Mouse (Mus musculus) A20 (cell line): Measurements from ENCODE around the gene Cdc34.

Source experiments
- DNase-seq: peaks from one replicate; pipeline ENCODE4 v3.0.0-alpha.2; 2011; ENCODE audit warnings: low read depth, low spot score

Gene Cdc34

GRCm38 (mm10) chr10:79716254-79716987 is 34.4 kb downstream of the Cdc34 start, which contains the start of gene Hcn2:
Hcn2 (plus strand) TSS chr10:79716634.
- no peak for DNase-seq

DNA sequence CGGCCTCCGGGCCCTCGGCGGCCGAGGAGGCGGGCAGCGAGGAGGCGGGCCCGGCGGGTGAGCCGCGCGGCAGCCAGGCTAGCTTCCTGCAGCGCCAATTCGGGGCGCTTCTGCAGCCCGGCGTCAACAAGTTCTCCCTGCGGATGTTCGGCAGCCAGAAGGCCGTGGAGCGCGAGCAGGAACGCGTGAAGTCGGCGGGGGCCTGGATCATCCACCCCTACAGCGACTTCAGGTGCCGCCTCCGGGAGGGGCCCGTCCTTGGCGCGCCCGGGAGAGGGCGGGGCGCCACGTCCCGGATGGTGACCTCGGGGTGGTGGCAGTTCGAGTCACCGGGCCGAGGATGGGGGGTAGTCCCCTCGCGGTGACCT is 35.0 kb downstream of the Cdc34 start:
- DNase-seq, result peak; percentile 40

- peak; percentile 48 for DNase-seq
Observed at GRCm38 (mm10) chr10:79717640-79718357, 35.8 kb downstream of the Cdc34 start.

GRCm38 (mm10) chr10:79721089-79721488 is 39.1 kb downstream of the Cdc34 start:
- no peak for DNase-seq

- no peak for DNase-seq
Observed at GRCm38 (mm10) chr10:79723047-79723446, 41.1 kb downstream of the Cdc34 start.

- no peak for DNase-seq
Observed at GRCm38 (mm10) chr10:79723692-79724091, 41.7 kb downstream of the Cdc34 start.

- DNase-seq, result peak; percentile 70
Observed at GRCm38 (mm10) chr10:79726090-79726489, 44.1 kb downstream of the Cdc34 start.

DNA sequence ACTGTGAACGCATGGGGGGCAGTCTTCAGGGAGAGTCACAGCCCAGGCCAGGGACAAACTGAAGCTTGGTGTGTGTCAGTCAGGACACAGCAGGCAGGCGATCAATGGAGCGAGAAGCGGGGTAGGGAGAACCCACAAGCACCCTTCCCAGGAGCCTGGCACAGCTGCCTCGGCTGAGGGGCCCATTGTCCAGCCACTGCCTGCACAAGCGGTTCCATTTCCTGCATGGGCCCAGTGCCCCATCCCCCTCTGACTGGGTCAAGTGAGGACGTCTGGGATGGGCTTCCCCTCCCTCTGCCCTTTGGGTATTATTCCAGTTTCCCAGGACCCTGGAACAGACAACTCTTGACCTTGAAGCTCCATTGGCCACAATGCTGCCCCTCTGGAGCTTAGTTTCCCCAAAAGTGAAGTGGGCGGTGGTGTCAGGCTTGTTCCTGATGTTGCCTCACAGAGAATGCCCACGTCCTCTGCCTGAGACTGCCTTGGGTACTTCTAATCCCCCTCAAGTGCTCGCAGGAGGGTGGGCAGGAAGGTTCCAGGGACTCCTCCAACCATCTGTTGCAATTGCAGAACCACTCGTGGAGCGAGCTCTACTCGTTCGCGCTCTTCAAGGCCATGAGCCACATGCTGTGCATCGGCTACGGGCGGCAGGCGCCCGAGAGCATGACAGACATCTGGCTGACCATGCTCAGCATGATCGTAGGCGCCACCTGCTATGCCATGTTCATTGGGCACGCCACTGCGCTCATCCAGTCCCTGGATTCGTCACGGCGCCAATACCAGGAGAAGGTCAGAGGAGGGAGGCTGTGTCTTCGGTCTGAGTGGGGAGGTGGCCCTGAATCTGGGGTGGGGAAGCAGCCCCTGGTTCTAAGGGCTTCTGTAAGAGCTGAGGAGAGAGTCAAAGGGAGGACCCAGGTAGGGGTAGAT is 46.6 kb downstream of the Cdc34 start:
- no peak for DNase-seq

DNA sequence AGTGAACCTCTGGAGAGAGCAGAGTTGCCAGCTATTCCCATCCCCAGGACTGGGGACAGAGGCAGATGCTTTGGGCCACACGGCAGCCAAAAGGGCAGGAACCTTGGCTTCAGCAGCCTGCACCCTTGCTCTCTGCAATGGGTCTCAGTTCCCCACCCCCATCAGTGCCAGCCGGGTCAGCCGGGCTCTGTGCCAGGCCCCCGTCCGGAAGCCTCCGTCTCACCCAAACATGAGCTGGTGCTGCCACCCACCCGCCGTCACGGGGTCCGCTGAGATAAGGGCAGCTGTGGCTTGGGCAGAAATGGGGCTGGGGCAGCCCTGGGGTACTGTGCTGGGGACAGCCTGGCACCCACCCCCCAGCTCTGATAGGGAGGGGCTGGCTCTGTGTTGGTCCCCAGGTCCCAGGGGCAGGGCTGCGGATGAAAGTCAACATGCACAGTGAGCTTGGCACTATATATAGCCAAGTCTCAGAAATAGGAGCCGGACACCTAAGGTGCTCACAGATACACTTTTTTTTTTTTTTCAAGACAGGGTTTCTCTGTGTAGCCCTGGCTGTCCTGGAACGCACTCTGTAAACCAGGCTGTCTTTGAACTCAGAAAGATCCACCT is 47.5 kb downstream of the Cdc34 start:
- no peak for DNase-seq

DNA sequence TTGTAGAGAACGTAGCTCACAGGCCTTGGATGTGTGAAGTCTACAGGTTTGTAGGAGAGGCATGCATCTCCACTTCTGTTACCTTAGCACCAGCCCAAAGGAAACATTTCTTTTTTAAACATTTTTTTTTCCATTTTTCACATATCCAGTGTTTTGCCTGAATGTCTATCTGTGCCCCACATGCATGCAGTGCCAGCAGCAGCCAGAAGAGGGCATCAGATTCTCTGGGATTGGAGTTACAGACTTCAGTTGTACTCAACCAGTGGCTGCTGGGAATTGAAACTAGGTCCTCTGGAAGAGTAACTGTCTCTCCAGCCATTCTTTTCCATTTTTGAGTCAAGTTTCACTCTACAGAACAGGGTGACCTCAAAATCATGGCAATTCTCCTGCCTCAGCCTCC is 50.5 kb downstream of the Cdc34 start:
- DNase-seq, result peak; percentile 41

DNA sequence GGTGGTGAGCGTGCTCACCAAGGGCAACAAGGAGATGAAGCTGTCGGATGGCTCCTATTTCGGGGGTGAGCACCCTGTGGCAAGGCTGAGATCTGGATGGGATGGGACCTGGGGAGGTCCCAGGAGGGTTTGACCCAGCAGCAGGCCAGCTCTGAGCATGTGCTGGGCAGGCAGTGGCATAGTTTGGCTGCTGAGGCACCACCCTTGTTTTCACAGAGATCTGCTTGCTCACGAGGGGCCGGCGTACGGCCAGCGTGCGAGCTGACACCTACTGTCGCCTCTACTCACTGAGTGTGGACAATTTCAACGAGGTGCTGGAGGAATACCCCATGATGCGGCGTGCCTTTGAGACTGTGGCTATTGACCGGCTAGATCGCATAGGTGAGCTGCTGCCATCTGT is 51.9 kb downstream of the Cdc34 start:
- DNase-seq, result no peak

DNA sequence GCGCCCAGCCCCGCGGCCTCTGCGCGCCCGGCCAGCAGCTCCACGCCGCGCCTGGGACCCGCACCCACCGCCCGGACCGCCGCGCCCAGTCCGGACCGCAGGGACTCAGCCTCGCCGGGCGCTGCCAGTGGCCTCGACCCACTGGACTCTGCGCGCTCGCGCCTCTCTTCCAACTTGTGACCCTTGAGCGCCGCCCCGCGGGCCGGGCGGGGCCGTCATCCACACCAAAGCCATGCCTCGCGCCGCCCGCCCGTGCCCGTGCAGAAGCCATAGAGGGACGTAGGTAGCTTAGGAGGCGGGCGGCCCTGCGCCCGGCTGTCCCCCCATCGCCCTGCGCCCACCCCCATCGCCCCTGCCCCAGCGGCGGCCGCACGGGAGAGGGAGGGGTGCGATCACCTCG is 53.4 kb downstream of the Cdc34 start:
- DNase-seq, result no peak

DNA sequence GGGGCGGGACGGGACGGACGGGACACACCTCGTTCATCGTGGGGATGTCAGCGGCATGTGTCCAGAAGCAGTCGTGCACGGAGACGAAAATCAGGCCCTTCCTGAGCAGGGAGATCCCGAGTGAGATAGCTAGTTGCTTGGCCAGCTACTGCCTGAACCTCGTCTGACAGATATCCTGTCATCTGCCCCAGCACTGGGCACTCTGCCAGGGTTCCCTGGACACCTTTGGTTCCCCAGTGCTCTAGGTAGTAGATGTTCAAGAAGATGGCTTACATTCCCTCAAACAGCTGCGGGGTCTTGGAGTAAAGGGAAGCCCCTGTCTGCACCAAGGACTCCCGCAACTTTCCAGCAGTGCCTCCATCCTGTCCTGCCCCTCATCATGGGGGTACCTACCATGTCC is 54.7 kb downstream of the Cdc34 start:
- no peak for DNase-seq
